Mouse (Mus musculus) MEL (cell line): ENCODE measurements around the gene Rab20.

Source experiments
- CTCF ChIP-seq, 3 experiments: IDR thresholded peaks in 2 of 3; conservative IDR thresholded peaks in 1 of 3; 2 replicates each; pipeline ENCODE4 v1.5.1; 2011 to 2012; ENCODE audit warnings: low read length in 3 of 3, low read depth in 2 of 3, mild to moderate bottlenecking in 2 of 3, improper control_type of control experiment in 1 of 3, inconsistent platforms in 1 of 3, mixed read lengths in 1 of 3, moderate library complexity in 1 of 3; ENCODE audit not compliant: control insufficient read depth in 1 of 3, insufficient read depth in 1 of 3, poor library complexity in 1 of 3, severe bottlenecking in 1 of 3
- JUND ChIP-seq: IDR thresholded peaks from 2 replicates; pipeline ENCODE4 v1.6.1; 2011; ENCODE audit warnings: low read depth, mild to moderate bottlenecking, improper control_type of control experiment, low read length
- MAX ChIP-seq: IDR thresholded peaks from 2 replicates; pipeline ENCODE4 v1.6.1; 2011; ENCODE audit warnings: low read length, improper control_type of control experiment
- POLR2A ChIP-seq, 2 experiments: IDR thresholded peaks; 2 replicates each; pipeline ENCODE4 v1.6.1; 2011 to 2012; ENCODE audit warnings: low read length in 2 of 2, mild to moderate bottlenecking in 2 of 2, control low read depth in 1 of 2, improper control_type of control experiment in 1 of 2, low read depth in 1 of 2, moderate library complexity in 1 of 2; ENCODE audit not compliant: control insufficient read depth in 1 of 2, insufficient read depth in 1 of 2, poor library complexity in 1 of 2

- no peak for TF ChIP-seq CTCF (IDR thresholded peaks at IDR 0.05 in 2 of 3, conservative IDR thresholded peaks at IDR 0.05 in 1 of 3; ENCODE audit: control insufficient read depth in 1 of 3, insufficient read depth in 1 of 3, low read depth in 2 of 3, low read length in 3 of 3, poor library complexity in 1 of 3, severe bottlenecking in 1 of 3)
- TF ChIP-seq POLR2A (IDR thresholded peaks at IDR 0.05; ENCODE audit: control insufficient read depth in 1 of 2, insufficient read depth in 1 of 2, low read depth in 1 of 2, low read length in 2 of 2, poor library complexity in 1 of 2): no peak
- TF ChIP-seq JUND: no peak
- no peak for TF ChIP-seq MAX
Measured at GRCm38 (mm10) chr8:11463889-11464706, 14.4 kb downstream of the Rab20 start.
